Mouse (Mus musculus) kidney, adult 2 months (tissue): Measurements from ENCODE around the gene Ccnf. TPM values are rescaled to one million over a fixed set of nuclear protein-coding genes. Genes with fewer than 3 reads are reported as not detected.

Experiments
- DNase-seq: peaks from one replicate; pipeline ENCODE4 v3.0.0; 2021
- H3K27ac ChIP-seq: fragments of 200-500 bp; 2 replicates; pipeline ENCODE4 v1.5.1; 2012; ENCODE audit warnings: low read depth, low read length, control low read depth, inconsistent platforms; ENCODE audit not compliant: insufficient read depth
- H3K27me3 ChIP-seq: fragments of 200-500 bp; replicated peaks from 2 replicates; pipeline ENCODE4 v1.6.1; 2012; ENCODE audit warnings: mild to moderate bottlenecking, moderate library complexity, low read length, inconsistent platforms; ENCODE audit not compliant: control insufficient read depth, insufficient read depth
- H3K36me3 ChIP-seq: fragments of 200-500 bp; 2 replicates; pipeline ENCODE4 v1.6.1; 2012; ENCODE audit warnings: mild to moderate bottlenecking, moderate library complexity, low read length, inconsistent platforms; ENCODE audit not compliant: control insufficient read depth, insufficient read depth
- H3K4me1 ChIP-seq: fragments of 200-500 bp; 2 replicates; pipeline ENCODE4 v1.6.1; 2011; ENCODE audit warnings: low read length; ENCODE audit not compliant: control insufficient read depth, insufficient read depth
- H3K4me3 ChIP-seq: fragments of 200-500 bp; 2 replicates; pipeline ENCODE4 v1.5.1; 2011; ENCODE audit warnings: mild to moderate bottlenecking, low read depth, low read length, control low read depth; ENCODE audit not compliant: insufficient read depth
- CTCF ChIP-seq: fragments of 200-500 bp; conservative IDR thresholded peaks from 2 replicates; pipeline ENCODE4 v1.5.1; 2011; ENCODE audit warnings: low read depth, mild to moderate bottlenecking, control low read depth, low read length, moderate library complexity, mixed read lengths; ENCODE audit not compliant: insufficient read depth, insufficient read length
- POLR2A ChIP-seq: fragments of 200-500 bp; IDR thresholded peaks from one replicate; pipeline ENCODE4 v1.6.1; 2011; ENCODE audit warnings: low read depth, low read length, control low read depth
- WGBS: fragments of 180-500 bp; shearing (Covaris S2); methylation state at CpG from one replicate; pipeline ENCODE4 v1.1.7; 2018; 5-methylcytosine and 5-hydroxymethylcytosine counted together
- polyA plus RNA-seq: library from polyadenylated mRNA; depleted of rRNA; stranded (reverse); fragments of >200 nt; gene quantifications from 2 replicates; pipeline ENCODE4 v1.2.3, GENCODE M21; 2012

The Ccnf gene
- polyA plus RNA-seq, 1 experiment: 0.56 TPM

GRCm38 (mm10) chr17:24207768-24208640, 43.3 kb downstream of the Ccnf start:
- no peaks in the 10 kb centered on the region for H3K27me3 ChIP-seq
- no peaks in the 10 kb centered on the region for H3K36me3 ChIP-seq
- WGBS: 84% methylated on average over 34 of the region's 34 CpGs
- TF ChIP-seq CTCF: no peak
- no peak overlapping the region for H3K27ac ChIP-seq
- no peak for DNase-seq
- H3K4me1 ChIP-seq: peaks cover 8% of the 10 kb centered on the region; the same call in 1 of the 2 replicates
- no peak overlapping the region; the same call in 1 of the 2 replicates for H3K4me3 ChIP-seq

- Histone ChIP-seq H3K27ac (no peak overlapping the region), H3K4me3 (peak overlapping the region; percentile 28), H3K36me3 (no peaks in the 10 kb centered on the region), H3K4me1 (peaks cover 8% of the 10 kb centered on the region; the same call in 1 of the 2 replicates), H3K27me3 (no peaks in the 10 kb centered on the region)
- peak; percentile 50 for DNase-seq
- TF ChIP-seq CTCF (no peak), POLR2A (no peak)
- 12% methylated on average over 62 of the region's 62 CpGs for WGBS
These were observed 44.6 kb downstream of the Ccnf start for GRCm38 (mm10) chr17:24206451-24207351.

- H3K36me3 ChIP-seq: no peaks in the 10 kb centered on the region
- TF ChIP-seq POLR2A (no peak), CTCF (no peak)
- peaks cover 4% of the 10 kb centered on the region; the same call in 1 of the 2 replicates for H3K4me1 ChIP-seq
- H3K27me3 ChIP-seq: no peaks in the 10 kb centered on the region
- no peak overlapping the region for H3K27ac ChIP-seq
- peak overlapping the region; percentile 54 for H3K4me3 ChIP-seq
- 7% methylated on average over 15 of the region's 15 CpGs for WGBS
- peak; percentile 57 for DNase-seq
These were observed 45.3 kb downstream of the Ccnf start for GRCm38 (mm10) chr17:24205908-24206361.

GRCm38 (mm10) chr17:24205284-24205888, 45.9 kb downstream of the Ccnf start, which contains the start of gene Tbc1d24:
Tbc1d24 (minus strand) TSS chr17:24205562.
- peak; percentile 94 for DNase-seq
- Histone ChIP-seq H3K4me1 (peaks cover 4% of the 10 kb centered on the region; the same call in 1 of the 2 replicates), H3K27me3 (no peaks in the 10 kb centered on the region), H3K4me3 (peak within 1 kb of the TSS; percentile 54), H3K36me3 (no peaks in the 10 kb centered on the region), H3K27ac (no peak within 1 kb of the TSS)
- no peak for TF ChIP-seq POLR2A
- TF ChIP-seq CTCF: no peak
- under 1% methylated on average over 65 of the region's 65 CpGs for WGBS

GRCm38 (mm10) chr17:24204846-24205245, 46.4 kb downstream of the Ccnf start:
- DNase-seq: no peak
- WGBS: 8% methylated on average over 7 of the region's 7 CpGs
- Histone ChIP-seq H3K4me3 (peak overlapping the region; percentile 54), H3K27ac (no peak overlapping the region), H3K4me1 (peaks cover 4% of the 10 kb centered on the region; the same call in 1 of the 2 replicates), H3K36me3 (no peaks in the 10 kb centered on the region), H3K27me3 (no peaks in the 10 kb centered on the region)
- TF ChIP-seq CTCF (no peak), POLR2A (no peak)

- peaks cover 4% of the 10 kb centered on the region; the same call in 1 of the 2 replicates for H3K4me1 ChIP-seq
- H3K27me3 ChIP-seq: no peaks in the 10 kb centered on the region
- 80% methylated on average over 3 of the region's 3 CpGs for WGBS
- H3K4me3 ChIP-seq: no peak overlapping the region
- peak; percentile 33 for DNase-seq
- H3K27ac ChIP-seq: no peak overlapping the region
- H3K36me3 ChIP-seq: no peaks in the 10 kb centered on the region
- TF ChIP-seq CTCF (no peak), POLR2A (no peak)
These were observed 47.4 kb downstream of the Ccnf start for GRCm38 (mm10) chr17:24203611-24204534.
